Mouse (Mus musculus): Measurements from ENCODE around the gene Rnpepl1. TPM values are rescaled to one million over a fixed set of nuclear protein-coding genes. Genes with fewer than 3 reads are reported as not detected.
"Not testable (repeated sequence)": the region's sequence is repeated elsewhere in the genome, so short reads cannot be mapped to it uniquely, and the experiment has no call there.

The Rnpepl1 gene
- polyA plus RNA-seq, 1 experiment, result 54.5 TPM

DNA sequence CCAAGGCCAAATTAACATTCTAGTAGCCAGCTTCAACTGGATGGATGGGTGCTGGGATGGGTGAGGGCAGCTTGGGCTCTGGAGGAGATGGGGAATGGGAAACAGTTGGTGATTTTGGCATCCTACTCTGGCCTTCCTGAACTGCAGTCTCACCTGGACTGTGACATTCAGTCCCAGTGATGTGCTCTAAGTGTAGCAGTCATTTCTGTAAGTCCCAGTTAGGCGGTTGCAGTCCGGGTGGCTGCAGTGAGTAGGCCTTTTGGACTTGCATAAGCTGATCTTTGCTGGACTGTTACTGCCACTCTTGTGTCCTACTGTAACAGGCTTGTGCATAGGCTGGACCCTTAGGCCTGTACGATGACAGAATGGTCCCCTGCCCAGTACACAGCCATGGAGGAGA is 37.4 kb downstream of the Rnpepl1 start:
- Histone ChIP-seq H3K27ac (replicated peaks; ENCODE audit: low read depth, low read length) (no peak overlapping the region), H3K4me3 (ENCODE audit: insufficient read depth, low read depth, low read length) (no peak overlapping the region)

DNA sequence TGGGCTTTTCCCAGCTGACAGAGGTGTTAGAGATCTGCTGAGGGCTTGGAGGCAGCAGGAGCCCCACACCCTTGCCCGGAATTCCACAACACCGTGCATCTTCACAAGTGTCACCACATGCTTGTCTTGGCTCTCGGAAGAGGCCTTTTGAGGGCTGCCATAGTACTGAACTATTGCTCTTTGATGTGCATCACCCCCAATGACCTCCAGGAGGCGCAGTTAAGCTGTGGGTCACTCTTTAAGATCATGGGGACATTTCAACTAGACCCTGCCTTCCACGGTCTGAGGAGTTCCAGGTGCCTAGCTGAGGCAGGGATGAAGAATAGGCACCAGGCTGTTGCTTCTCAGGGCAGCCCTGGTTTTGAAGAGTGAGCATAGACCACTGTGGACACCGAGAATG is 38.8 kb downstream of the Rnpepl1 start:
- no peak overlapping the region for H3K4me3 ChIP-seq (ENCODE audit: insufficient read depth, low read depth, low read length)
- H3K27ac ChIP-seq (replicated peaks; ENCODE audit: low read depth, low read length), result no peak overlapping the region
- no peaks in the 10 kb centered on the region for H3K4me1 ChIP-seq (ENCODE audit: control insufficient read depth, insufficient read depth, insufficient read length, low read length)

More for the DNA sequence above, 37.4 kb downstream of the Rnpepl1 start:
- H3K4me1 ChIP-seq (ENCODE audit: control insufficient read depth, insufficient read depth, insufficient read length, low read length), result no peaks in the 10 kb centered on the region

DNA sequence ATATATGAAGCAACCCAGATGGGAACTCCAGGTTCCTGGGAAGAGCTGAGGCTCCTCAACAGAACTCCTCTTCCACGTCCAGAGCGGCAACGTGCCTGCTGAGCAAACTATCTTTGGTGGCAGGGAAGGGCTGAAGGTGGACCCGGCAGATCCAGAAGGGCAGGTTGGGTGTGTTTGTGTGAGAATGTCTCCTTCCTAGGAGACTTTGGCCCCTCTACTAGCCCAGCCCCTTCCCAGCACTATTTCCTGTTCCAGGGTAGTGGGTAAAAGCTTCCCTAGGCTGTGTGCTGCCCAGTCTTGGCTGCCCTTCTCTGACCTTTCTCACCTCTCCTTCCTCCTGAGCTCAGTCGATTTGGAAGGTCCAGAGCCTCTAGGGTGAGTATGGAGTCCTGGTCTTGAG is 40.0 kb downstream of the Rnpepl1 start, which contains the start of gene Gpr35:
TSS of gene Gpr35 (plus strand) at position 259 of the 400 bp plus-strand sequence.
- Histone ChIP-seq H3K4me1 (ENCODE audit: control insufficient read depth, insufficient read depth, insufficient read length, low read length) (no peaks in the 10 kb centered on the region), H3K4me3 (ENCODE audit: insufficient read depth, low read depth, low read length) (no peak within 1 kb of the TSS), H3K27ac (replicated peaks; ENCODE audit: low read depth, low read length) (no peak within 1 kb of the TSS)

DNA sequence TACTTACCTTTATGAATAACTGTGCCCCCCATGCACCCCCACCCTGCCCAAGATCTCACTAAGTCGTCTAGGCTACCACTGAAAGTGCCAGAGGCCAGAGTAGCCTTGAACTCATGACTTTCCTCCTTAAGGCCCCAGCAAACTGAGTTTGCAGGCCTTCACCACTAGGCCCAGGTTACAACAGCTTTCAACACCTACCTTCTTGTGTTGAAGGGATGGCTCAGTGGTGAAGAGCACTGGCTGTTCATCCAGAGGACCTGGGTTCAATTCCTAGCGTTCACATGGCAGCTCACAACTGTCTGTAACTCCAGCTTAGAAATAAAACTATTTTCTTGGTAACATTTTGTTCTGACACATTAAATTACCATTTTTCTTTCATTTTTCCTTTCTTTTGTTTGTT is 43.1 kb downstream of the Rnpepl1 start:
- H3K27ac ChIP-seq (replicated peaks; ENCODE audit: low read depth, low read length), result no peak overlapping the region
- no peak overlapping the region for H3K4me3 ChIP-seq (ENCODE audit: insufficient read depth, low read depth, low read length)
- H3K4me1 ChIP-seq (ENCODE audit: control insufficient read depth, insufficient read depth, insufficient read length, low read length), result no peaks in the 10 kb centered on the region

DNA sequence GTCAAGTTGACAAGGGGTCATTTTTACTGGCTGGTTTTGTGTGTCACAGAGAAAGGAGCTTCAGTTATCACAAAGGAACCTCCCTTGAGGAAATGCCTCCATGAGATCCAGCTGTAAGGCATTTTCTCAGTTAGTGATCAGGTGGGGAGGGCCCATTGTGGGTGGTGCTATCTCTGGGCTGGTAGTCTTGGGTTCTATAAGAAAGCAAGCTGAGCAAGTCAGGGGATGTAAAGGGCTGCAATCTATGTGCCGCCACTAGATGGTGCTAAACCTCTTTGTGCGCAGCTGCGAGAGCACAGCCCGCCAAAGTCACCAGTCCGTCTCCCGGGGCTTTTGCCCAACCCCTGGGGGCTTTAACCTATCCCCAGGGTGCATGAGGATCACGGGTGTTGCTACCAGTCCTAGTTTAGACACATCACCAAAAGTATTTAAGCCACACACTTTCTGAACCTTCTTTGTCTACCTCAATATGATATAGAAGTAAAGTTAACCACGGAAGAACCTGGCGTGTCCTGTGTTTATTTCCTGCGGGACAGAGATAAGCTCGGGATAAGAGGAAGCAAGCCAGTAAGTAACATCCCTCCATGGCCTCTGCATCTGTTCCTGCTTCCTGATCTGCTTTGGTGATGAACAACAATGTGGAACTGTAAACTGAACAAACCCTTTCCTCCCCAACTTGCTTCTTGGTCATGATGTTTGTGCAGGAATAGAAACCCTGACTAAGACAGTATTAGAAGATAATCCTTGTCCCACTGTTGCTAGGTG is 46.2 kb downstream of the Rnpepl1 start:
- not testable (repeated sequence) for H3K27ac ChIP-seq (replicated peaks; ENCODE audit: low read depth, low read length); H3K4me1 ChIP-seq (ENCODE audit: control insufficient read depth, insufficient read depth, insufficient read length, low read length)
- peak overlapping the region; percentile 25 for H3K4me3 ChIP-seq (ENCODE audit: insufficient read depth, low read depth, low read length)

DNA sequence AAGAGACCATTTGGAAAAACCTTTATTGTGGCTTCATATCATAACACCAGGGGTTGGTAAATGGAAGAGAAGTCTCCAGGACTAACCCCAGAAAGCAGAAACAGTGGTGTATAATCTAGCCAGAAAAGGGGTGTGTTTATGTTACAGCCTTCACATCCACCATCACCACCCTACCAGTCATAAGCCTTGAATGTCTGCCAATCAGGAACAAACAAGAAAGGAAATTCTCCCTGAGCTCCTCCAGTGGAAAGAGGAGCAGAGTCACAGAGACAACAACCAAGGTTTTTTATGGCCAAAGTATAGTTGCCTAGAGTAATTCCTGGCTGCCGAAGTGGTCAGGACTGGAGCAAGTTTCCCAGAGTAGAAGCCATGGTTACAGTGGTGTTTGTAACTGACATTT is 48.4 kb downstream of the Rnpepl1 start:
- H3K4me1 ChIP-seq (ENCODE audit: control insufficient read depth, insufficient read depth, insufficient read length, low read length), result no peaks in the 10 kb centered on the region
- H3K4me3 ChIP-seq (ENCODE audit: insufficient read depth, low read depth, low read length), result no peak overlapping the region
- no peak overlapping the region for H3K27ac ChIP-seq (replicated peaks; ENCODE audit: low read depth, low read length)

DNA sequence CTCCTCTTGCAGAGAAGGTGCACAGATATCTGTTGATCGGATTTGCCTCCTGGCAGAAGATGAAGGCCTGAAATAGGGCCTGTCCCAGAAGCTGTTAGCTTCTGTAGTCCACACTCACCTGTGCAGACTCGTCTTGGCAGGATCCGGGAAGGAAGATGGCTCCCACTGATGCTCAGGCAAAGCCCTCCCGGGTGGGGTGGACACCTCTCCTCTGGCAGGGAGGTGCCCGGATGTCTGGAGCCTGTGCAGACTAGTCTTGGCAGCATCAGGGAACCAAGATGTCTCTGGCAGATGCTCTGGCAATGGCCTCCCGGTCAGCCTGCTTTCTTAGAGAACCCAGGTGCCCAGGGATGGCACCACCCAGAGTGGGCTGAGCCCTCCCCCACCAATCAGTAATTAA is 60.2 kb downstream of the Rnpepl1 start:
- H3K4me3 ChIP-seq (ENCODE audit: insufficient read depth, low read depth, low read length); H3K27ac ChIP-seq (replicated peaks; ENCODE audit: low read depth, low read length); H3K4me1 ChIP-seq (ENCODE audit: control insufficient read depth, insufficient read depth, insufficient read length, low read length): not testable (repeated sequence)

DNA sequence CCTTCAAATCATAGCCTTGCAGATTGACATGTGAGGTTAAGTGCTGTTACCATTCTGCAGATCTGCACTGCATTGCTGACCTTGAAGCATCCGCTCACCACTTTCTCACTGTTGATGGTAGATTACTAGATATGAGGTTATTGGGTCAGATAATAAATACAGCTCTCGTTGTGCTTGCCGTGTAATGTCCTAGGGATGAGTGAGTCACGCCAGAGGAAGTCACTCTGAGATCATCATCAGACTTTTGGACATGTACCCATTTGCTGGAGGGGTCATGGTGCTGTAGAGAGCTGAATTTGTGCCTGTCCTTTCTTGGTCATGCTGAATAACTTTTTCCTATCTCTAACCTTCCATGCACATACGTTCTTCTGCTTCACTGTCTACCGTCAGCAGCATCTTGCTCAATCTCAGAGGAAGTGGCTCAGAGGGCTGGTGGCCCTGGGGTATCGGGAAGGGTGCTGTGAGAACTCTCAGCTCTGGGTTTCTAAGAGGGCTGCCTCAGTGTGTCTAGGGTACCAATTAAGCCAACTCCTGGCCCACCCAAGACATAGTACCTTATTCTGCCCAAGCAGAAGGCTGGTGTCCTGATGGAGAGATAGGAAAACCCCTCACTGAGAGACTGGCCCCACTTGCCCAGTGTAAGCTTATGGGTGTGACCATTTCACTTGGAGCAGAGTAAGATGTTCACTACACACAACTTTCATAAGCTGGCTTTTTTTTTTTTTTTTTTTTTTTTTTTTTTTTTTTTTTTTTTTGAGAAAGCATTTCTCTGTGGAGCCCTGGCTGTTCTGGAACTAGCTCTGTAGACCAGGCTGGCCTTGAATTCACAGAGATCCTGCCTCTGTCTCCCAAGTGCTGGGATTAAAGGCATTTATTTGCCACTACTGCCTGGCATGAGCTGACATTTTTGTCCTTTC is 61.6 kb downstream of the Rnpepl1 start:
- Histone ChIP-seq H3K4me3 (ENCODE audit: insufficient read depth, low read depth, low read length) (no peak overlapping the region), H3K4me1 (ENCODE audit: control insufficient read depth, insufficient read depth, insufficient read length, low read length) (no peaks in the 10 kb centered on the region; the same call in 1 of the 2 replicates), H3K27ac (replicated peaks; ENCODE audit: low read depth, low read length) (peak overlapping the region; percentile 45; the same call in 1 of the 2 replicates)

DNA sequence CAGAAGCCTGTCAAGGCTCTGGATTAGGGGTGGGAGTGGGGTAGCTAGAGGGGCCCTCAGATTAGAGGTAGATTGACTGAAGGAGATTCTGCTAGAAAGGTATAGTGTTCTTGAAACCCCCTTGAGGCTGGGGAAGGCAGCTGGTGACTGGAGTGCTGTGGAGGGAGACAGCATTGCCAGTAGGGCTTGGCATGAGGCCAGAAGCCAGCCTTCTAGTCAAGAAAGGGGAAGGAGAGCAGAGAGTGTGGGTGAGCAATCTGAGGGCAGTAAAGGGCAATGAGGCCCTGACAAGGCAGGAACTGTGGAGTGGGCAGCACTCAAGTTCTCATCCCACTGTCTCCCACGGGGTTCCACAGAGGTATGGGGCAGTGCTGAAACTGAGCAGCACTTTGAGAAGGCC is 62.3 kb downstream of the Rnpepl1 start:
- H3K4me1 ChIP-seq (ENCODE audit: control insufficient read depth, insufficient read depth, insufficient read length, low read length), result no peaks in the 10 kb centered on the region; the same call in 1 of the 2 replicates
- H3K27ac ChIP-seq (replicated peaks; ENCODE audit: low read depth, low read length), result 0 out of 2 replicates have a peak overlapping the region, but pooled peaks have one; percentile 12
- H3K4me3 ChIP-seq (ENCODE audit: insufficient read depth, low read depth, low read length), result no peak overlapping the region

Other genes with a start within 250 kb of the Rnpepl1 start
- 5.5 and 8.1 TPM in 2 replicates for gene Gpc1, start 79.1 kb upstream of the Rnpepl1 start, polyA plus RNA-seq (2012; ENCODE audit: insufficient read depth, insufficient read length, missing spikeins)
- 0.40 and 0.54 TPM in 2 replicates for gene Ankmy1, start 7.9 kb upstream of the Rnpepl1 start, polyA plus RNA-seq (2012; ENCODE audit: insufficient read depth, insufficient read length, missing spikeins)
- gene Dusp28, start 3.8 kb upstream of the Rnpepl1 start, polyA plus RNA-seq (2012; ENCODE audit: insufficient read depth, insufficient read length, missing spikeins), result 25.5 and 29.2 TPM in 2 replicates
- 6.1 and 6.8 TPM in 2 replicates for gene Capn10, start 23.6 kb downstream of the Rnpepl1 start, polyA plus RNA-seq (2012; ENCODE audit: insufficient read depth, insufficient read length, missing spikeins)
- 0.67 TPM in 1 of 2 replicates, not detected in the other for gene Gpr35, start 40.1 kb downstream of the Rnpepl1 start, polyA plus RNA-seq (2012; ENCODE audit: insufficient read depth, insufficient read length, missing spikeins)
- gene Aqp12, start 95.6 kb downstream of the Rnpepl1 start, polyA plus RNA-seq (2012; ENCODE audit: insufficient read depth, insufficient read length, missing spikeins), result not detected in 2 replicates
- gene Kif1a, start 191.2 kb downstream of the Rnpepl1 start, polyA plus RNA-seq (2012; ENCODE audit: insufficient read depth, insufficient read length, missing spikeins), result not detected in 2 replicates
- not detected in 2 replicates for gene Agxt, start 224.5 kb downstream of the Rnpepl1 start, polyA plus RNA-seq (2012; ENCODE audit: insufficient read depth, insufficient read length, missing spikeins)